Mouse (Mus musculus) testis, postnatal 14 days (tissue): Measurements from ENCODE around the gene Ttc1.

Experiments
- DNase-seq: peaks from one replicate; pipeline ENCODE4 v3.0.0; 2021; ENCODE audit warnings: low spot score

The Ttc1 gene

GRCm38 (mm10) chr11:43703552-43703951 lies 44.3 kb downstream of the Ttc1 start:
- DNase-seq: no peak

GRCm38 (mm10) chr11:43700291-43700690 lies 47.5 kb downstream of the Ttc1 start:
- DNase-seq: no peak

DNA sequence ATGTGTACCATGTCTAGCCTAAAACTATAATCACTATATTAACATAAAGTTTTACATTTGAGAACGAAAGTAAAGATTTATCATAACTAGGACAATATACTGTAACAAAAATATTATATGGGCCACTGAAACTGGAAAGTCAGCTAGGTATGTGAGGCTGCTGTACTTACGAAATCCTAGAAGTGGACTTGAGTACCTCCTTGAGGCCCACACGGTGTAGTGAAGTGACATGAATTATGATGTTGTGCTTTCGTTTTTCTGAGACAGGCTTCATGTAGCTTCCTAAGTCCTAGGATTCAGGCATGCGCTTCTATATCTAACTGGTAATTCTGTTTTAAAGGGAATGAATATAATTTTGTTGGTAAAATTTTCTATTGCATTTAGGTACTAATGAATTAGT lies 49.2 kb downstream of the Ttc1 start:
- DNase-seq: no peak

DNA sequence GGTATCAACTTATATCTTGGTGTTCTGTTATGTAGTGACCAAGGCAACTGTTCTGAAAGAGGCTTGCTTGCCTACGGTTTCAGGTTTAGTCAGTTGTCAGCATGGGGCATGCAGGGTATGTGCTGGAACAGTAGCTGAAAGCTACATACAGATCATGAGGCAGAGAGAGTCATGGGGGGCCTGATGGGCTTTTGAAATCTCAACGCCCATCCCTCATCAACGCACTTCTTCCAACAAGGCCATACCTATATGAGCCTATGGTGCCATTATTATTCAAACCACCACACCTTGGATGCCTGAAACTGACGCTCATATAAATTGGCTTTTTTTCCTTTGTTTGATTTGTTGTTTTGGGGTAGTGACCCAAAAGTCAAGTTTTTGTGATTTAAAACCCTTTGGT lies 51.2 kb downstream of the Ttc1 start:
- DNase-seq: no peak

GRCm38 (mm10) chr11:43688850-43689249 lies 59.0 kb downstream of the Ttc1 start:
- no peak for DNase-seq

DNA sequence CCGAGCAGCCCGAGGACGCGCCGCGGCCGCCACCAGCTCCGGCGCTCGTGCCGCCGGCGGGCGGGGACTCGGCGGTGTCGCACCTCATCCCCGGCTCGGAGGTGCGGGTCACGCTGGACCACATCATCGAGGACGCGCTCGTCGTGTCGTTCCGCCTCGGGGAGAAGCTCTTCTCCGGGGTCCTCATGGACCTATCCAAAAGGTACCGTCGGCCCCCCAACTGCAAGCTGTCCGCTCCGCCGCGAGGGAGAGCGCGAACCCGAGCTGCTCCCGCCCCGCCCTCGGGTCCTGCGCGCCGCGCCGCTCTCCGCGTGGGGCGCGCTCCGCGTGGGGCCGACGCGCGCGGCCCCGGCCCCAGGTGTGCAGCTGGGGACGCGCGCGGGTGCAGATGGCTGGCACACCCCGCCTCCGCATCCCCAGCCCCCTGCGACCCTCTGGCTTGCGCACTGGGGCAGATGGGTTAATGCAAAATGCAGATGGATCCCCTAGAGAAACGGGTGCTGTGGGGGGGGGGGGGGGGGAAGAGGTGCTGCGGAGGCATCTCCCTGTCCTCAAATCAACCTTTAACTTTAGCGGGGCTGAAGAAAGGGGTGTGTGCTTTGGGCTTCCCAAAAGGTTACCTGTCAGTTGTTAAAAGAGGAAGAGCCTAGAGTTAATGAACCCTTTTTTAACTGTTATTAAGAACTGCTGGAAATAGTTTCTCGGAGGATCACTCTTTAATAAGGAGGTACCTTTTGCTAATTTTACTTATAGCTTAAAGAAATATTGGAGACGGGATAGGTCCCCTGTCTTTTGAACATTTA lies 65.2 kb downstream of the Ttc1 start:
- peak; percentile 69 for DNase-seq

GRCm38 (mm10) chr11:43681472-43682414 lies 66.1 kb downstream of the Ttc1 start, which contains the start of gene Pwwp2a:
Gene Pwwp2a, plus strand, starts transcription at chr11:43681998.
- peak; percentile 99 for DNase-seq
